Mouse (Mus musculus): ENCODE measurements around the gene Noct.
"Not testable (repeated sequence)": the region's sequence is repeated elsewhere in the genome, so short reads cannot be mapped to it uniquely, and the experiment has no call there.

Gene Noct

GRCm38 (mm10) chr3:51224363-51225225 lies at the start of gene Noct:
TSS of gene Noct (plus strand) at chr3:51224447.
- no peak for TF ChIP-seq POU5F1 (IDR thresholded peaks at IDR 0.05; ENCODE audit: borderline replicate concordance, low read length)
- Histone ChIP-seq H3K36me3 (ENCODE audit: insufficient read depth, low read length) (peaks cover 21% of the 10 kb centered on the region), H3K9me3 (ENCODE audit: low read length) (no peaks in the 10 kb centered on the region), H3K4me3 (replicated peaks; ENCODE audit: low read length) (peak within 1 kb of the TSS; percentile 93), H3K27me3 (ENCODE audit: insufficient read depth, low read length) (no peaks in the 10 kb centered on the region), H3K4me1 (replicated peaks; ENCODE audit: low read depth, low read length) (peaks cover 71% of the 10 kb centered on the region)

DNA sequence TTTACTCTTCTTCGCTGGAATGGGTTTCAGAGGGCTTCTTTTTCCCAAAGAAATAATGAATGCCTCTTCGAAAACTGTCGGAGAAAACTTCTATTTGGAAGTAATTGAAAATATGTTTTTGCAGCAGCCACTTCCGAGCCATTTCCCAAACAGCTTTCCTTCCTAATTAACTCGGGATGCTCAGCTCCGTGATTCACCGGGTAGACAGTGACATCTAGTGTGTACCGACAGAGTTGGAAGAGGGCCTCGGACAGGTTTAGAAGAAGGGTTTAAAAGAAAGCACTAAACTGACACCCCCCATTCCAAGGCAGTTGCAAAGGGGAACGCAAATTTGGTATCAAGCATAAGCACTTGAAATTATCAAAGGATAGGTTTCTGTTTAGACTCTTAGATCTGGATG lies 46.1 kb upstream of the Noct start:
- H3K9me3 ChIP-seq (ENCODE audit: low read length) = no peaks in the 10 kb centered on the region
- H3K4me3 ChIP-seq (replicated peaks; ENCODE audit: low read length) = no peak overlapping the region
- H3K4me1 ChIP-seq (replicated peaks; ENCODE audit: low read depth, low read length) = peaks cover 8% of the 10 kb centered on the region
- H3K36me3 ChIP-seq (ENCODE audit: insufficient read depth, low read length) = no peaks in the 10 kb centered on the region
- TF ChIP-seq POU5F1 (IDR thresholded peaks at IDR 0.05; ENCODE audit: borderline replicate concordance, low read length) = no peak
- TF ChIP-seq CTCF (conservative IDR thresholded peaks at IDR 0.05; ENCODE audit: low read length) = 0 out of 2 replicates have a peak, but pooled peaks have one; percentile 6
- no peak for TF ChIP-seq NANOG (IDR thresholded peaks at IDR 0.05; ENCODE audit: borderline replicate concordance, low read length)
- H3K27me3 ChIP-seq (ENCODE audit: insufficient read depth, low read length) = no peaks in the 10 kb centered on the region

DNA sequence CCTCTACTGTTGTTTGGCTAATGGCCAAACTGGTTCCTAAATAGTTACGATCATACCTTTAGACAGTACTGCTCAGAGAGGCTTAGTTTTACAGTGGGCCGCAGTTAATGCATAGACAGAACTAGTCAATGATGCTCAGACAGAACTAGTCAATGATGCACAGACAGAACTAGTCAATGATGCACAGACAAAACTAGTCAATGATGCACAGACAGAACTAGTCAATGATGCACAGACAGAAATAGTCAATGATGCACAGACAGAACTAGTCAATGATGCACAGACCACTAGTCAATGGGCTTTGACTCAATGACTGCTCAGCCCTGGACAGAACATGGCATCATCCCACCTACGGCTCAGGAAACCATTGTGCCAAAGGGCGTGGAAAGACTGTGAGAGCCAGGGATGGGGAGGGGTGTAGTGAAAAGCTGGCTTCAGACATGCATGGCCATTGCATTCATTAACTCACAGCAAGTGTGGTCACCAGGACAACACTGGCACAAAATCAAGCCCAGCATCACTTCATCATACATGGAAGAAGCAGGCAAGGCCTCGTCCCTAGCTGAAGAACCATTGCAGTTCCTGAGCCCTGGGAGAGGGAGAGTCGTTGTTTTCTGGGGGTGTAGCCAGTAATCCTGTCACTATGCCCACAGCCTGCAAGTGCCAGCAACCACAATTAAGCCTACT lies 44.6 kb upstream of the Noct start:
- H3K27me3 ChIP-seq (ENCODE audit: insufficient read depth, low read length) = no peaks in the 10 kb centered on the region
- no peak overlapping the region for H3K4me3 ChIP-seq (replicated peaks; ENCODE audit: low read length)
- H3K4me1 ChIP-seq (replicated peaks; ENCODE audit: low read depth, low read length) = peaks cover 8% of the 10 kb centered on the region
- H3K36me3 ChIP-seq (ENCODE audit: insufficient read depth, low read length) = no peaks in the 10 kb centered on the region
- H3K9me3 ChIP-seq (ENCODE audit: low read length) = no peaks in the 10 kb centered on the region
- TF ChIP-seq CTCF (conservative IDR thresholded peaks at IDR 0.05; ENCODE audit: low read length) (no peak), POU5F1 (IDR thresholded peaks at IDR 0.05; ENCODE audit: borderline replicate concordance, low read length) (no peak), NANOG (IDR thresholded peaks at IDR 0.05; ENCODE audit: borderline replicate concordance, low read length) (no peak)

DNA sequence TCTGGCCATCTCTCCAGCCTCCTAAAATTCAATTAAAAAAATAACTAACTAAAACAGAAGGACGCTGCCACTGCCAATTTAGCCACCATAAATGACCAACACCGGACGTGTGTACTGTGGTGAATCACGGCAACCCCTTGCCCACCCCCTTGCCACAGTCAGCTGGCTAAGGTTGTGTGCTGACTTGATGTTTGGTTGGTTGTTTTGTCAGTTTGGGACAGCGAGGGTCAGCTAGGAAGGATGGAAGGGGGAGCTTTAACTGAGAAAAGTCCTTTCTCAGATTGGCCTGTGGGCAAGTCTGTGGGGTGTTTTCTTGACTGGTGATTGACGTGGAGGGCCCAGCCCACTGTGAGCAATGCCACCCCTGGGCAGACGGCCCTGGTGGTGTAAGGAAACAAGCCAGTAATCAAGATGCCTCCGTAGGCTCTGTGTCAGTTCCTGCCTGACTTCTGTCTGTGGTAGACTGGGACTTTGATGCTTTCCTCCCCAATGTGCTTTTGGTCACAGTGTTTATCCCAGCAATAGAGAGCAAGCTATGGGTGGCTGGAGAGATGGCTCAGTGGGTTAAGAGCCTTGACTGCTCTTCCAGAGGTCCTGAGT lies 43.8 kb upstream of the Noct start:
- Histone ChIP-seq H3K4me1 (replicated peaks; ENCODE audit: low read depth, low read length) (peaks cover 8% of the 10 kb centered on the region), H3K27me3 (ENCODE audit: insufficient read depth, low read length) (no peaks in the 10 kb centered on the region), H3K36me3 (ENCODE audit: insufficient read depth, low read length) (no peaks in the 10 kb centered on the region), H3K9me3 (ENCODE audit: low read length) (no peaks in the 10 kb centered on the region), H3K4me3 (replicated peaks; ENCODE audit: low read length) (no peak overlapping the region)
- TF ChIP-seq CTCF (conservative IDR thresholded peaks at IDR 0.05; ENCODE audit: low read length) = no peak
- TF ChIP-seq POU5F1 (IDR thresholded peaks at IDR 0.05; ENCODE audit: borderline replicate concordance, low read length) = no peak
- no peak for TF ChIP-seq NANOG (IDR thresholded peaks at IDR 0.05; ENCODE audit: borderline replicate concordance, low read length)

DNA sequence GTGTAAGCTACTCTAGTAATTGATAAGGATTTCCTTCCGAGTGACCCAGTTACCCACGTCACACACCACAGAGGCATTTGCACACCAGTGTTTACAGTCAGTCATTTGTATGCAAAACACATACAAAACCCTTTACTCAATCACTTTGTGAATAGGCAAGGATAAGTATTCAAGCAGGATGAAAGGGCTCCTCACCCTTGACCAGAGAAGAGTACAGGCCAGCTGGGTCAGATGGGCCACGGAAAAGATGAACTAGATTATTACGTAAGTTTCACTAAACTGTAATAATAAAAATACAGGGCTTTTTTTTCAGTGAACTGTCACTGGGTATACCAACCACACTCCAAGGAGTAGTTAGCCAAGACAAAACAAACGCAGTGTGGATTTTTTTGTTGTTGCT lies 41.8 kb upstream of the Noct start:
- Histone ChIP-seq H3K36me3 (ENCODE audit: insufficient read depth, low read length) (no peaks in the 10 kb centered on the region), H3K4me1 (replicated peaks; ENCODE audit: low read depth, low read length) (peaks cover 8% of the 10 kb centered on the region), H3K9me3 (ENCODE audit: low read length) (no peaks in the 10 kb centered on the region), H3K4me3 (replicated peaks; ENCODE audit: low read length) (no peak overlapping the region), H3K27me3 (ENCODE audit: insufficient read depth, low read length) (no peaks in the 10 kb centered on the region)
- no peak for TF ChIP-seq CTCF (conservative IDR thresholded peaks at IDR 0.05; ENCODE audit: low read length)
- no peak for TF ChIP-seq NANOG (IDR thresholded peaks at IDR 0.05; ENCODE audit: borderline replicate concordance, low read length)
- no peak for TF ChIP-seq POU5F1 (IDR thresholded peaks at IDR 0.05; ENCODE audit: borderline replicate concordance, low read length)

DNA sequence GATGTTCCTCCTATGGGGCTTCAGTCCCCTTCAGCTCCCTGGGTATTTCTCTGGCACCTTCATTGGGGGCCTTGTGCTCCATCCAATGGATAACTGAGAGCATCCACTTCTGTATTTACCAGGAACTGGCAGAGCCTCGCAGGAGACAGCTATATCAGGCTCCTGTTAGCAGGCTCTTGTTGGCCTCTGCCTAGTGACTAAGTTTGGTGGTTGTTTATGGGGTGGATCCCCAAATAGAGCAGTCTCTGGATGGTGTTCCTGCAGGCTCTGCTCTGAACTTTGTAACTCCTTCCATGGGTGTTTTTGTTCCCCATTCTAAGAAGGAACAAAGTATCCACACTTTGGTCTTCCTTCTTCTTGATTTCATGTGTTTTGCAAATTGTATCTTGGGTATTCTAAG lies 40.7 kb upstream of the Noct start:
- not testable (repeated sequence) for H3K27me3 ChIP-seq (ENCODE audit: insufficient read depth, low read length); H3K36me3 ChIP-seq (ENCODE audit: insufficient read depth, low read length); H3K9me3 ChIP-seq (ENCODE audit: low read length); H3K4me1 ChIP-seq (replicated peaks; ENCODE audit: low read depth, low read length); H3K4me3 ChIP-seq (replicated peaks; ENCODE audit: low read length)

DNA sequence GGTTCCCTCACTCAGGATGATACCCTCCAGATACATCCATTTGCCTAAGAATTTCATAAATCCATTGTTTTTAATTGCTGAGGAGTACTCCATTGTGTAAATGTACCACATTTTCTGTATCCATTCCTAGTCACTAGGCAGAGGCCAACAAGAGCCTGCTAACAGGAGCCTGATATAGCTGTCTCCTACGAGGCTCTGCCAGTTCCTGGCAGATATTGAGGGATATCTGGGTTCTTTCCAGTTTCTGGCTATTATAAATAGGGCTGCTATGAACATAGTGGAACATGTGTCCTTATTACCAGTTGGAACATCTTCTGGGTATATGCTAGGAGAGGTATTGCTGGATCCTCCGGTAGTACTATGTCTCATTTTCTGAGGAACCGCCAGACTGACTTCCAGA lies 40.3 kb upstream of the Noct start:
- not testable (repeated sequence) for H3K27me3 ChIP-seq (ENCODE audit: insufficient read depth, low read length)

GRCm38 (mm10) chr3:51184715-51185114 lies 39.5 kb upstream of the Noct start:
- Histone ChIP-seq H3K4me3 (replicated peaks; ENCODE audit: low read length) (no peak overlapping the region), H3K4me1 (replicated peaks; ENCODE audit: low read depth, low read length) (peaks cover 5% of the 10 kb centered on the region; the same call in 1 of the 2 replicates), H3K9me3 (ENCODE audit: low read length) (no peaks in the 10 kb centered on the region), H3K27me3 (ENCODE audit: insufficient read depth, low read length) (no peaks in the 10 kb centered on the region), H3K36me3 (ENCODE audit: insufficient read depth, low read length) (no peaks in the 10 kb centered on the region)
- TF ChIP-seq NANOG (IDR thresholded peaks at IDR 0.05; ENCODE audit: borderline replicate concordance, low read length) (no peak), POU5F1 (IDR thresholded peaks at IDR 0.05; ENCODE audit: borderline replicate concordance, low read length) (no peak), CTCF (conservative IDR thresholded peaks at IDR 0.05; ENCODE audit: low read length) (no peak)

More for the DNA sequence above, 40.3 kb upstream of the Noct start:
- not testable (repeated sequence) for H3K9me3 ChIP-seq (ENCODE audit: low read length); H3K36me3 ChIP-seq (ENCODE audit: insufficient read depth, low read length); H3K4me3 ChIP-seq (replicated peaks; ENCODE audit: low read length); H3K4me1 ChIP-seq (replicated peaks; ENCODE audit: low read depth, low read length)
